Mouse (Mus musculus) liver, adult 2 months (tissue): ENCODE results near the gene Taf1b. TPM values are rescaled to one million over a fixed set of nuclear protein-coding genes. Genes with fewer than 3 reads are reported as not detected.

ENCODE experiments used
- DNase-seq: peaks from one replicate; pipeline ENCODE4 v3.0.0-alpha.2; 2011; ENCODE audit warnings: low read depth, low spot score; ENCODE audit errors: extremely low read depth
- H3K27ac ChIP-seq: fragments of 200-500 bp; replicated peaks from 2 replicates; pipeline ENCODE4 v1.5.1; 2012; ENCODE audit warnings: low read depth, mild to moderate bottlenecking, control low read depth, inconsistent platforms, low read length; ENCODE audit not compliant: insufficient read depth
- H3K27me3 ChIP-seq: fragments of 200-500 bp; 2 replicates; pipeline ENCODE4 v1.6.1; 2012; ENCODE audit warnings: mild to moderate bottlenecking, moderate library complexity, low read length, inconsistent platforms; ENCODE audit not compliant: control insufficient read depth, insufficient read depth
- H3K36me3 ChIP-seq: fragments of 200-500 bp; 2 replicates; pipeline ENCODE4 v1.6.1; 2012; ENCODE audit warnings: low read length, inconsistent platforms; ENCODE audit not compliant: control insufficient read depth, insufficient read depth
- H3K4me1 ChIP-seq: fragments of 200-500 bp; 2 replicates; pipeline ENCODE4 v1.6.1; 2011; ENCODE audit warnings: low read length; ENCODE audit not compliant: control insufficient read depth, insufficient read depth
- H3K4me3 ChIP-seq: fragments of 200-500 bp; 2 replicates; pipeline ENCODE4 v1.5.1; 2011; ENCODE audit warnings: low read depth, mild to moderate bottlenecking, control low read depth, low read length, moderate library complexity; ENCODE audit not compliant: insufficient read depth
- H3K79me2 ChIP-seq: fragments of 200-500 bp; 2 replicates; pipeline ENCODE4 v1.6.1; 2012; ENCODE audit warnings: inconsistent platforms, mild to moderate bottlenecking, low read length, moderate library complexity; ENCODE audit not compliant: control insufficient read depth, insufficient read depth
- H3K9ac ChIP-seq: fragments of 200-500 bp; 2 replicates; pipeline ENCODE4 v1.6.1; 2012; ENCODE audit warnings: low read depth, mild to moderate bottlenecking, control low read depth, inconsistent platforms, low read length
- CTCF ChIP-seq: fragments of 200-500 bp; IDR thresholded peaks from 2 replicates; pipeline ENCODE4 v1.5.1; 2011; ENCODE audit warnings: low read depth, low read length, control low read depth
- POLR2A ChIP-seq: fragments of 200-500 bp; IDR thresholded peaks from 2 replicates; pipeline ENCODE4 v1.6.1; 2011; ENCODE audit warnings: low read length, control low read depth; ENCODE audit not compliant: insufficient read depth; ENCODE audit errors: extremely low read depth
- WGBS: fragments of 180-500 bp; shearing (Covaris S2); methylation state at CpG from one replicate; pipeline ENCODE4 v1.1.7; 2018; 5-methylcytosine and 5-hydroxymethylcytosine counted together
- polyA plus RNA-seq: library from polyadenylated mRNA; depleted of rRNA; stranded (reverse); fragments of >200 nt; gene quantifications from 2 replicates; pipeline ENCODE4 v1.2.3, GENCODE M21; 2012
- total RNA-seq: library from RNA; depleted of rRNA; stranded (reverse); fragments of >200 nt; gene quantifications from 2 replicates; pipeline ENCODE4 v1.2.3, GENCODE M21; 2014

Gene Taf1b
- total and polyA plus RNA-seq, 2 experiments: 3.1 to 8.3 TPM

DNA sequence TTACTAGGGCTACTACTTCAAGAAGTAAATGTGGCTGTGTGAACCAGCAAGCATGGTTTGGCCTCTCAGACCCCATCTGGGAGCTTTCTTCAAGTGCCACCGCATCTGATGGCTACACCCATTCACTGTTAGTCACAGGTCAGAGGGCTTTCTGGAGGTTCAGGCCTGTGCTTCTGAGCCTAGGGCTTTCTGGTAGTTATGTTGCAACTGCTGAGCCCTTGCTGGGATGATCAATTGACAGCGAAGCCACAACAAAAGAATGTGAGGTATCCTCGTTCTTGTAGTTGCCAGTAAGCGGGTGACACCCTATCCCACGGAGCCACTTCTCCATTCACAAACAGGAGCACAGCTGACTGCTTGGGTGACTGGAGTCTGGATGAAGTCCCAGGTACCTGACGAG is 67.2 kb downstream of the Taf1b start:
- no peak for TF ChIP-seq CTCF
- TF ChIP-seq POLR2A: no peak
- H3K9ac ChIP-seq: no peak overlapping the region
- no peaks in the 10 kb centered on the region for H3K36me3 ChIP-seq
- no peaks in the 10 kb centered on the region; the same call in 1 of the 2 replicates for H3K27me3 ChIP-seq
- DNase-seq: no peak
- no peak overlapping the region for H3K27ac ChIP-seq
- WGBS: 78% methylated on average over 6 of the region's 6 CpGs
- no peaks in the 10 kb centered on the region for H3K4me1 ChIP-seq
- no peak overlapping the region for H3K4me3 ChIP-seq
- H3K79me2 ChIP-seq: no peaks in the 10 kb centered on the region

DNA sequence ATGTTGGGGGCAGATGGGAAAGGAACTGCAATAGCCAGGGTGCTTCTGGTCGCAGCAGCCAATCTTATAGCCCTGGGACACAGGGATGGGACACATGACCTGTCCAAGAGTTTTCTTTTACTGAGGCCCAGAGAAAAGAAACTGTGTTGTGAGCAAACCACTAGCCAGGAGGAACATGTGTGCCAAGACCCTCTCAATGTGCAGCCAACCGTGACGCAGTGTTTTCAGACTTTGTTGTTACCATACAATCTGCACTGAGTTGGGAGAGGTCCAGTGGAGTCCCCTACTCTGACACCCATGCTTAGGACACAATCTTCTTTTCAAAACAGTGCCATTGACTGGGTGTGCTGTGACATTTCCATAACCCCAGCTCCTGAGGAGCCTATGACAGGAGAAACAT is 69.4 kb downstream of the Taf1b start:
- H3K4me3 ChIP-seq: no peak overlapping the region
- no peak overlapping the region for H3K9ac ChIP-seq
- no peaks in the 10 kb centered on the region; the same call in 1 of the 2 replicates for H3K27me3 ChIP-seq
- peaks cover 3% of the 10 kb centered on the region for H3K4me1 ChIP-seq
- no peak overlapping the region for H3K27ac ChIP-seq
- WGBS: 94% methylated on average over 3 of the region's 3 CpGs
- H3K36me3 ChIP-seq: no peaks in the 10 kb centered on the region
- H3K79me2 ChIP-seq: no peaks in the 10 kb centered on the region
- DNase-seq: no peak
- TF ChIP-seq POLR2A: no peak
- no peak for TF ChIP-seq CTCF

DNA sequence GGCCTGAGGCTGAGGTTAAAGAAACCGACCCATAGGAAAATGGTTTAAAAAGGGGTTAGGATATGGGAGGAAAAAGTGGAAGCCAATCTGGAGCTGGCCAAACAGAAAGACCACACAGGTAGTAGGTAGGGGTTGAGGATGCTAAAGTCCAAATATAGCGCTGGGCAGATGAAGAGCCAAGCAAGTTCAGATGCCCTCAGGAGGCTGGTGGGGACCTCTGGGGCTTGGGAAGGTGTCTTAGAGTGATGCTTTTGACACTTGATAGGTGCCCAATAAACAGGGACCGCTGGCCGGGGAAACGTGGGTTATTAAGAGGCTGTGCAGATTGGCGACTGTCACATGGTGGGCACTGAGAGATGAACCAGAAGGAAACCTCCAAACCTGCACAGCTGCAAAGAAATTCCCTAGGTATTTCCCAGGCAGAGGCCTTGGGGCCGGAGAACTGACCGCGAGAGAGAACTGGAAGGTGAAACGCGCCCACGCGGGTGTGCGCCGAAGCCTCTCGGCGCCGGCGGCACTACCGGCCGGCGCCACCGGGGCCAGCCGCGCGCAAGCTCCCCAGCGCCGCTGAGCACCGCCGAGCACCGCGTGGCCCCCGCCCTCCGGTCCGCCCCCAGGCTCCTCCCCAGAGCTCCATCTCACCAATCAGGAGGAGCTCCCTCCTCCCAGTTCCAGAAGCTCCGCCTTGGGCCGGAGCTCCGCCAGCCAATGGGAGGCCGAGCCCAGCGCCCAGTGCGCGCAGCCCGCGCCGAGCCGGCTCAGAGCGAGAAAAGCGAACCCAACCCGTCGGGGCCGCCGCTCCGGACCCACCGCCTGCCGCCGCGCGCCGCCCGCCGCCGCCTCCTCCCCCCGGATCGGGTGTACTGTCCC is 73.6 kb downstream of the Taf1b start, which contains the start of gene Grhl1:
Gene Grhl1 (plus strand): TSS at position 761 of the 870 bp plus-strand sequence.
- Histone ChIP-seq H3K27me3 (no peaks in the 10 kb centered on the region; the same call in 1 of the 2 replicates), H3K4me3 (peak within 1 kb of the TSS; percentile 76)
- peak; percentile 79 for DNase-seq

DNA sequence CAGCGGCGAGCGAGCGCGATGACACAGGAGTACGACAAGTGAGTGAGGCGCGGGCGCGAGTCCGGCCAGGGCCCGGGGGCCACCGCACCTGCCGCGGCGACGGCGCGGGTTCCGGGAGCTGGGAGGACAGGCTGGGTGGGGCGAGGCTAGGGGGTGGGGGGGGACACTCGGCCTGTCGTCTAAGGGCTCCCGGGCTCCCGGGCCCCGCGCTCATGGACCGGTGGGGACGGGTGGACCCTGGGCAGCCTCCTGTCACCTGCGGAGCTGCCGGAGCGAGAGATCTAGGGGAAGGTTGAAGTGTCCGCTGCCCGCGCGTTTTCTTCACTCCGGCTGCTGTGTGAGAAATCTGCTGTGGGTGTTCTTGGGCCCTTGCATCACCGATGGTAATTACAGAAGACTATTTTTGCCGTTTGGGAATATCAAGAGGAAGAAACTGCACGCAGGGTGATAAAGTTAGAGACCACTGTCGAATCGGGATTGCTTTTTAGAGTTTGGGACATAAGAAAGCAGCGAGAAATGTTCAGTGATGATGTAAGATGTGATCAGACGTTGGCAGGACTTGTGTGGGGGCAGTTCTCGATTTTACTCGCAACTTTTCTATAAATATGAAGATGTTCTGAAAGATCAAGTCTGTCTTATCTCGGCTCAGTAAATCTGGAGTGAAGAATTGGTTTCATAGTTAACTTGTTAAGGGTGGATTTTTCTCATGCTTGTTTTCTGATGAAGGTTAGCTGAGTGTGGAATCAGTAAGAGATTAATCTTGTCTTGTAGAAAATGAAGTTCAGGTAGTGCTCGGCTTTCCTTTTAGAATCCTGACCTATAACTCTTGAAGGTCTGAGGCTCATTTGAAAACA is 74.5 kb downstream of the Taf1b start:
- Histone ChIP-seq H3K79me2 (no peaks in the 10 kb centered on the region), H3K4me3 (peak overlapping the region; percentile 76), H3K36me3 (no peaks in the 10 kb centered on the region), H3K4me1 (peaks cover 6% of the 10 kb centered on the region), H3K27ac (no peak overlapping the region), H3K9ac (peak overlapping the region; percentile 82), H3K27me3 (no peaks in the 10 kb centered on the region; the same call in 1 of the 2 replicates)
- peak; percentile 4 for DNase-seq
- 4% methylated on average over 48 of the region's 48 CpGs for WGBS
- TF ChIP-seq CTCF (no peak), POLR2A (no peak)

More for the DNA sequence above, 73.6 kb downstream of the Taf1b start, which contains the start of gene Grhl1:
- no peaks in the 10 kb centered on the region for H3K79me2 ChIP-seq
- H3K9ac ChIP-seq: peak within 1 kb of the TSS; percentile 82
- H3K4me1 ChIP-seq: peaks cover 6% of the 10 kb centered on the region
- no peak for TF ChIP-seq POLR2A
- TF ChIP-seq CTCF: peak; percentile 32
- no peaks in the 10 kb centered on the region for H3K36me3 ChIP-seq
- no peak within 1 kb of the TSS for H3K27ac ChIP-seq
- WGBS: 2% methylated on average over 64 of the region's 64 CpGs

DNA sequence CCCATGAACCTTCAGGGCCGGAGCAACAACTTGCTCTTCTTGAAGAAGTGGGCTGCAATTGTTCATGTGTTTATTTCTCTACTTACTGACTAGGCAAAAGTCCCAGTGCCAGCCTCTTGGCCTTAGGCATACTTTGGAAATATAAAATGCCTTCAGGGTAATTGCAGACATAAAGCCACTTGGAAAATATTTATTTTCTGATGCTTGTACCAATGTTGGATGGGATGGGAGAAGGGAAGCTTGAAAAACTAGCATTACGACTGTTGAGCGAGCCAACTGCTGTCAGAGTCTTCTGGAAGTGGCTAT is 75.1 kb downstream of the Taf1b start:
- H3K79me2 ChIP-seq: no peaks in the 10 kb centered on the region
- H3K4me3 ChIP-seq: no peak overlapping the region
- H3K36me3 ChIP-seq: no peaks in the 10 kb centered on the region
- H3K27me3 ChIP-seq: no peaks in the 10 kb centered on the region; the same call in 1 of the 2 replicates
- peaks cover 6% of the 10 kb centered on the region for H3K4me1 ChIP-seq
- TF ChIP-seq CTCF (no peak), POLR2A (no peak)
- WGBS: 79% methylated on average over 3 of the region's 3 CpGs
- no peak overlapping the region for H3K27ac ChIP-seq
- no peak for DNase-seq
- H3K9ac ChIP-seq: no peak overlapping the region
